Mouse (Mus musculus) C2C12 (cell line): ENCODE measurements around the gene Rac1. TPM values are rescaled to one million over a fixed set of nuclear protein-coding genes. Genes with fewer than 3 reads are reported as not detected.

ENCODE experiments used
- H3K27me3 ChIP-seq: one replicate; pipeline ENCODE4 v1.6.1; 2011; ENCODE audit not compliant: control insufficient read depth, insufficient read depth, insufficient read length
- H3K36me3 ChIP-seq: one replicate; pipeline ENCODE4 v1.6.1; 2011; ENCODE audit not compliant: control insufficient read depth, insufficient read depth
- H3K4me3 ChIP-seq: one replicate; pipeline ENCODE4 v1.5.1; 2011; ENCODE audit warnings: mild to moderate bottlenecking, control low read depth; ENCODE audit not compliant: poor library complexity, insufficient read depth, severe bottlenecking
- H3K79me2 ChIP-seq: one replicate; pipeline ENCODE4 v1.6.1; 2011; ENCODE audit not compliant: control insufficient read depth, insufficient read depth
- H3K79me3 ChIP-seq: one replicate; pipeline ENCODE4 v1.6.1; 2011; ENCODE audit warnings: low read depth, control low read depth
- H3ac ChIP-seq: one replicate; pipeline ENCODE3; 2011; ENCODE audit warnings: low read depth; ENCODE audit not compliant: control insufficient read depth, insufficient read length
- CEBPB ChIP-seq: IDR thresholded peaks from one replicate; pipeline ENCODE4 v1.6.1; 2011; ENCODE audit warnings: low read depth, mild to moderate bottlenecking, control low read depth, moderate library complexity
- CTCF ChIP-seq: IDR thresholded peaks from one replicate; pipeline ENCODE4 v1.5.1; 2011; ENCODE audit not compliant: control insufficient read depth, insufficient read depth, insufficient read length
- FOSL1 ChIP-seq: IDR thresholded peaks from one replicate; pipeline ENCODE4 v1.8.0; 2011; ENCODE audit warnings: mild to moderate bottlenecking, low read length; ENCODE audit not compliant: poor library complexity, insufficient read depth, severe bottlenecking
- MAX ChIP-seq: IDR thresholded peaks from one replicate; pipeline ENCODE4 v1.6.1; 2011; ENCODE audit warnings: mild to moderate bottlenecking, control low read depth
- MYOD1 ChIP-seq: IDR thresholded peaks from one replicate; pipeline ENCODE4 v1.6.1; 2011; ENCODE audit warnings: low read depth; ENCODE audit not compliant: control insufficient read depth, insufficient read length
- MYOG ChIP-seq: IDR thresholded peaks from one replicate; pipeline ENCODE4 v1.6.1; 2011; ENCODE audit not compliant: control insufficient read depth, insufficient read length; ENCODE audit errors: extremely low read depth
- USF1 ChIP-seq: IDR thresholded peaks from one replicate; pipeline ENCODE4 v1.6.1; 2011; ENCODE audit warnings: low read depth, mild to moderate bottlenecking, control low read depth, moderate library complexity
- polyA plus RNA-seq: library from polyadenylated mRNA; unstranded; fragments of >200 nt; fragmentation: generic; extraction: Trizol; gene quantifications from one replicate; pipeline ENCODE4 v1.2.1, GENCODE M21; 2012; ENCODE audit warnings: missing spikeins

Rac1 gene
- polyA plus RNA-seq, 1 experiment = 256 TPM

DNA sequence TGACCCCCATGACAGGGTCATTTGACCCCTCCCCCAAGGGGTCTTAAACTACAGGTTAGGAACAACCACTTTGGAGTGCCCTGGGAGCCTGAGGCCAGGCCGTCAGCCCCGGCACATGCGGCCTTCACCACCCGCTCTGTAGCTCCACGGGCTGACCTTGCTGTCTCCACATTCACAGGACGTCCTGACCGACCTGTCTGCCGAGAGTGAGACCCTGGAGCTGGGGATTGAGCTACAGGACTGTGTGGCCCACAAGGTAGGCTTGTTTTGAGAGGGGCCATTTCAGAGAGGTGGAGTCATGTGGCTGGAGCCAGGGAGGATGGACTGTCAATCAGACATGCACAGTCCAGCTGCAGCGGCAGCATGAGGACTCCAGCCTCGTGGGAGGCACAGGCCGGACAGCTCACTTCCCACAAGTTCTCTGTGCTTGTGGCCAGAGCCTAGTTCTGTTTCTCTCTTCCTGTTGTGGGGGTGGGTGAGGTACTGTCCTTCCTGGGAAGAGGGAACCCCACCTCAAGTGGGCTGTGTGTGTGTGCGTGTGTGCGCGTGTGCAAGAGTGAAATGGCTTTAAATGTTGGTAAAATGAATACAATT, 38.0 kb downstream of the Rac1 start:
- Histone ChIP-seq H3K36me3 (peaks cover 3% of the 10 kb centered on the region), H3K4me3 (no peak overlapping the region), H3ac (no peak overlapping the region), H3K27me3 (no peaks in the 10 kb centered on the region), H3K79me3 (no peaks in the 10 kb centered on the region), H3K79me2 (no peaks in the 10 kb centered on the region)
- no peak for TF ChIP-seq CTCF
- no peak for TF ChIP-seq MYOD1
- no peak for TF ChIP-seq MYOG
- TF ChIP-seq FOSL1 = no peak
- TF ChIP-seq CEBPB = no peak
- TF ChIP-seq MAX = no peak

- H3K27me3 ChIP-seq = no peaks in the 10 kb centered on the region
- no peak overlapping the region for H3ac ChIP-seq
- no peaks in the 10 kb centered on the region for H3K36me3 ChIP-seq
- no peaks in the 10 kb centered on the region for H3K79me3 ChIP-seq
- no peak for TF ChIP-seq USF1
- TF ChIP-seq MYOG = no peak
- no peak for TF ChIP-seq FOSL1
- no peak for TF ChIP-seq CEBPB
- no peak for TF ChIP-seq MAX
- TF ChIP-seq MYOD1 = no peak
- no peak for TF ChIP-seq CTCF
- H3K79me2 ChIP-seq = no peaks in the 10 kb centered on the region
- H3K4me3 ChIP-seq = no peak overlapping the region
Observed at GRCm38 (mm10) chr5:143487998-143488397, 39.8 kb downstream of the Rac1 start.

- no peak overlapping the region for H3K4me3 ChIP-seq
- H3K36me3 ChIP-seq = peaks cover 1% of the 10 kb centered on the region
- no peaks in the 10 kb centered on the region for H3K79me2 ChIP-seq
- TF ChIP-seq CEBPB (no peak), MYOD1 (no peak), MAX (no peak), CTCF (no peak), FOSL1 (no peak), USF1 (no peak), MYOG (no peak)
- H3K27me3 ChIP-seq = no peaks in the 10 kb centered on the region
- H3K79me3 ChIP-seq = no peaks in the 10 kb centered on the region
- H3ac ChIP-seq = no peak overlapping the region
Observed at GRCm38 (mm10) chr5:143487193-143487592, 40.6 kb downstream of the Rac1 start.

DNA sequence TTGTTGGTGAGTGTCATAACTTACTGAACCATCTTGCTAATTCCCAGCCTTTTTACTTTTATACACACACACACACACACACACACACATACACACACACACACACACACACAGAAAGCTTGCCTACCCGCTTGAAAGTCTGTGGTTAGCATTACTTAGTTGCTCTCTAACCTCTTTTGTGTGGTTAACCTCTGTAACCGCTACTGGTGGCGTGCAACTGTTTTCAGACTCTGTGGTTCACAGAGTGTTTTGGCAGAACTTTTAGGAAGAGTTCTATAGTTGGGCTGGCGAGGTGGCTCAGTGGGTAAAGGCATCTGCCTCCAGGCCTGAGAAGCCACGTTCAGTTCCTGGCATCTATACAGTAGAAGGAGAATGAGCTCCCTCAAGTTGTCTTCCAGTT, 42.9 kb downstream of the Rac1 start:
- no peaks in the 10 kb centered on the region for H3K79me2 ChIP-seq
- peaks cover 4% of the 10 kb centered on the region for H3K36me3 ChIP-seq
- H3ac ChIP-seq = no peak overlapping the region
- no peaks in the 10 kb centered on the region for H3K27me3 ChIP-seq
- H3K4me3 ChIP-seq = no peak overlapping the region
- TF ChIP-seq FOSL1 = no peak
- no peak for TF ChIP-seq MYOG
- no peak for TF ChIP-seq USF1
- no peak for TF ChIP-seq MAX
- no peak for TF ChIP-seq CEBPB
- no peak for TF ChIP-seq MYOD1
- TF ChIP-seq CTCF = no peak
- H3K79me3 ChIP-seq = no peaks in the 10 kb centered on the region

GRCm38 (mm10) chr5:143477901-143478300, 49.9 kb downstream of the Rac1 start:
- no peaks in the 10 kb centered on the region for H3K79me2 ChIP-seq
- H3K4me3 ChIP-seq = no peak overlapping the region
- no peak overlapping the region for H3ac ChIP-seq
- TF ChIP-seq USF1 = no peak
- TF ChIP-seq CEBPB = no peak
- TF ChIP-seq CTCF = no peak
- no peak for TF ChIP-seq MYOD1
- no peak for TF ChIP-seq FOSL1
- TF ChIP-seq MAX = no peak
- TF ChIP-seq MYOG = no peak
- H3K36me3 ChIP-seq = peaks cover 16% of the 10 kb centered on the region
- H3K27me3 ChIP-seq = no peaks in the 10 kb centered on the region
- no peaks in the 10 kb centered on the region for H3K79me3 ChIP-seq

DNA sequence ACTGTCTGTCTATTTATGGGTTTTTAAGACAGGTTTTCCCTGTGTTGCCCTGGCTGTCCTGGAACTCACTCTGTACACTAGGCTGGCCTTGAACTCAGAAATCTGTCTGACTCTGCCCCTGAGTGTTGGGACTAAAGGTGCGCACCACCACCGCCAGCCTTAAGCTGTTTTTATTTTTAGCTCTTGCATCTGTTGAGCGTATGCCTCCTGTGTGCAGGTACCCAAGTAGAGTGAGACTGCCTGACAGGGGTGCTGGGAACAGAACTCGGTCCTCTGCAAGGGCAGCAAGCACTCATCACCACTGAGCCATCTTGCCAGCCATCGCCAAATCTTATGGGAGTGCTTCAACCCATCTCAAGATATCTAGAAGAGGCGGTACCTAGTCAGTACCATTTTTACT, 51.8 kb downstream of the Rac1 start:
- Histone ChIP-seq H3K4me3 (no peak overlapping the region), H3ac (no peak overlapping the region), H3K79me3 (no peaks in the 10 kb centered on the region), H3K27me3 (no peaks in the 10 kb centered on the region), H3K79me2 (no peaks in the 10 kb centered on the region), H3K36me3 (peaks cover 12% of the 10 kb centered on the region)
- TF ChIP-seq MYOG (no peak), USF1 (no peak), CTCF (no peak), CEBPB (no peak), MAX (no peak), MYOD1 (no peak), FOSL1 (no peak)
